Mouse (Mus musculus): ENCODE results near the gene Mbd6.

Gene Mbd6

GRCm38 (mm10) chr10:127266112-127267091 lies 22.4 kb downstream of the Mbd6 start, which contains the start of gene Dctn2:
Dctn2 (plus strand) TSS chr10:127266368.
- in situ Hi-C loops (cut with MboI; ENCODE audit: unreplicated experiment in 2 of 2): no loop called here

- in situ Hi-C loops (cut with MboI; ENCODE audit: unreplicated experiment in 2 of 2): no loop called here
Measured at GRCm38 (mm10) chr10:127265727-127266111, 23.1 kb downstream of the Mbd6 start.

- in situ Hi-C loops (cut with MboI; ENCODE audit: unreplicated experiment in 2 of 2): loop anchor here (5.0 kb wide), 1 partner anchor 47 kb away; the partner anchor contains the start of gene Mars (in 2 of the 2)
Measured at GRCm38 (mm10) chr10:127264971-127265370, 23.8 kb downstream of the Mbd6 start.

GRCm38 (mm10) chr10:127264336-127264735 lies 24.5 kb downstream of the Mbd6 start:
- in situ Hi-C loops (cut with MboI; ENCODE audit: unreplicated experiment in 2 of 2): loop anchor here (5.0 kb wide), 1 partner anchor 48 kb away; the partner anchor contains the start of gene Mars (in 2 of the 2)

GRCm38 (mm10) chr10:127263631-127264030 lies 25.2 kb downstream of the Mbd6 start:
- in situ Hi-C loops (cut with MboI; ENCODE audit: unreplicated experiment in 2 of 2): loop anchor here (5.0 kb wide), 1 partner anchor 49 kb away; the partner anchor contains the start of gene Mars (in 2 of the 2)

GRCm38 (mm10) chr10:127262548-127263398 lies 26.0 kb downstream of the Mbd6 start, which contains the start of gene Kif5a:
Kif5a (minus strand) TSS chr10:127263348.
- in situ Hi-C loops (cut with MboI; ENCODE audit: unreplicated experiment in 2 of 2): loop anchor here (5.0 kb wide), 1 partner anchor 50 kb away; the partner anchor contains the start of gene Mars (in 2 of the 2)

- in situ Hi-C loops (cut with MboI; ENCODE audit: unreplicated experiment in 2 of 2): loop anchor here (5.0 kb wide), 1 partner anchor 50 kb away; the partner anchor contains the start of gene Mars (in 2 of the 2)
Measured at GRCm38 (mm10) chr10:127261706-127262547, 26.9 kb downstream of the Mbd6 start.

GRCm38 (mm10) chr10:127258489-127258888 lies 30.3 kb downstream of the Mbd6 start:
- in situ Hi-C loops (cut with MboI; ENCODE audit: unreplicated experiment in 2 of 2): no loop called here

- in situ Hi-C loops (cut with MboI; ENCODE audit: unreplicated experiment in 2 of 2): no loop called here
Measured at GRCm38 (mm10) chr10:127257790-127258189, 31.0 kb downstream of the Mbd6 start.

- in situ Hi-C loops (cut with MboI; ENCODE audit: unreplicated experiment in 2 of 2): no loop called here
Measured at GRCm38 (mm10) chr10:127255625-127256345, 33.0 kb downstream of the Mbd6 start.

- in situ Hi-C loops (cut with MboI; ENCODE audit: unreplicated experiment in 2 of 2): no loop called here
Measured at GRCm38 (mm10) chr10:127250810-127251209, 38.0 kb downstream of the Mbd6 start.

GRCm38 (mm10) chr10:127238241-127238824 lies 50.5 kb downstream of the Mbd6 start:
- in situ Hi-C loops (cut with MboI; ENCODE audit: unreplicated experiment in 2 of 2): no loop called here

GRCm38 (mm10) chr10:127236541-127236940 lies 52.3 kb downstream of the Mbd6 start:
- in situ Hi-C loops (cut with MboI; ENCODE audit: unreplicated experiment in 2 of 2): no loop called here

GRCm38 (mm10) chr10:127233141-127233540 lies 55.7 kb downstream of the Mbd6 start:
- in situ Hi-C loops (cut with MboI; ENCODE audit: unreplicated experiment in 2 of 2): no loop called here

All from v-Abl transformed pro-B cells (cell line).